Mouse (Mus musculus): ENCODE data around the gene Soat2.

GRCm38 (mm10) chr15:102119831-102120170 is 30.5 kb upstream of the Soat2 start:
- TF ChIP-seq CTCF (conservative IDR thresholded peaks at IDR 0.05 in 1 of 2, IDR thresholded peaks at IDR 0.05 in 1 of 2; ENCODE audit: low read depth in 2 of 2, low read length in 2 of 2) = no peak
- no peak for TF ChIP-seq EP300 (IDR thresholded peaks at IDR 0.05; ENCODE audit: low read length)

Data from CH12.LX (cell line).